Mouse (Mus musculus) small intestine, adult 2 months (tissue): Measurements from ENCODE around the gene Rfx8. TPM values are rescaled to one million over a fixed set of nuclear protein-coding genes. Genes with fewer than 3 reads are reported as not detected.
"Not testable (repeated sequence)": the region's sequence is repeated elsewhere in the genome, so short reads cannot be mapped to it uniquely, and the experiment has no call there.

Experiments
- H3K27ac ChIP-seq: fragments of 200-500 bp; 2 replicates; pipeline ENCODE4 v1.5.1; 2012; ENCODE audit warnings: low read depth, low read length, control low read depth, inconsistent platforms; ENCODE audit not compliant: insufficient read depth
- H3K27me3 ChIP-seq: fragments of 200-500 bp; 2 replicates; pipeline ENCODE4 v1.6.1; 2012; ENCODE audit warnings: mild to moderate bottlenecking, moderate library complexity, low read length, inconsistent platforms; ENCODE audit not compliant: control insufficient read depth, insufficient read depth
- H3K36me3 ChIP-seq: fragments of 200-500 bp; 2 replicates; pipeline ENCODE4 v1.6.1; 2012; ENCODE audit warnings: mild to moderate bottlenecking, low read length, control low read depth, inconsistent platforms; ENCODE audit not compliant: control insufficient read depth, insufficient read depth
- H3K4me1 ChIP-seq: fragments of 200-500 bp; 2 replicates; pipeline ENCODE4 v1.6.1; 2012; ENCODE audit warnings: low read length, inconsistent platforms, mixed read lengths; ENCODE audit not compliant: control insufficient read depth, insufficient read depth, insufficient read length
- H3K4me3 ChIP-seq: fragments of 200-500 bp; 2 replicates; pipeline ENCODE4 v1.5.1; 2012; ENCODE audit warnings: low read depth, mild to moderate bottlenecking, control low read depth, inconsistent platforms, low read length, moderate library complexity
- CTCF ChIP-seq: fragments of 200-500 bp; IDR thresholded peaks from 2 replicates; pipeline ENCODE4 v1.5.1; 2012; ENCODE audit warnings: low read depth, mild to moderate bottlenecking, control low read depth, inconsistent platforms, low read length, moderate library complexity, mixed read lengths; ENCODE audit not compliant: insufficient replicate concordance, insufficient read length; ENCODE audit errors: extremely low read depth
- POLR2A ChIP-seq: fragments of 200-500 bp; IDR thresholded peaks from 2 replicates; pipeline ENCODE4 v1.6.1; 2012; ENCODE audit warnings: low read depth, mild to moderate bottlenecking, control low read depth, inconsistent platforms, low read length, moderate library complexity
- WGBS: fragments of 180-500 bp; shearing (Covaris S2); methylation state at CpG from one replicate; pipeline ENCODE4 v1.1.7; 2018; 5-methylcytosine and 5-hydroxymethylcytosine counted together
- polyA plus RNA-seq: library from polyadenylated mRNA; depleted of rRNA; stranded (reverse); fragments of >200 nt; gene quantifications from 2 replicates; pipeline ENCODE4 v1.2.3, GENCODE M21; 2012

The Rfx8 gene
- polyA plus RNA-seq, 1 experiment: not detected

DNA sequence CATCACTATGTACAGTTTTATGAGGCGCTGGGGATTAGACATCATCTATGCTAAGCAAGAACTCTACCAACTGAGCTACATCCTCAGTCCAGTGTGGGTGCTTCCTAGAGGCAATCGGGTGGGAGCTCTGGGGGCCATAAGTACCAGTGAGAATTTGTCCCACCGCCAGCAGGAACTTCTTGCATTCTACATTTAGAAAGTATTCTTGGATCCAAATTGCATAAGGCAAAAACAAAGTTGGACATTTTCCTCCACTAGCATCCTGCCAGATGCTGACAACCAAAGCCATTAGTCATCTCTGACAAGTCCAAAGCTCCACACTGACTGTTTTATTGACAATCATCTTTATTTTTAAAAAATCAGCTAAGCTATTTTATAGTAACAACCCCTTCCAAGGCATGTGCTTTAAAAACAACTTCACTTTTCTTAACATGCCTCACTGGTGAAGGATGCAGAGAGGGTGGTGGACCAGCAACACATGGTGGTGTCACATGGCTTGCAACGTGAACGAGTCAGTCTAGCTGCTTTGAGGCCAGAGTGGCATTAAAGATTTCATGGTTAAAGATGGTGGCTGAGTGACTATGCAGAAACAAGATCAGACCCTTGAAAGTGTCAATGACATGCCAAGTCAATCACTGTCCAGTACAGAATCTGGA is 44.4 kb downstream of the Rfx8 start:
- no peak overlapping the region for H3K27ac ChIP-seq
- H3K36me3 ChIP-seq: no peaks in the 10 kb centered on the region
- no peak overlapping the region for H3K4me3 ChIP-seq
- no peaks in the 10 kb centered on the region for H3K27me3 ChIP-seq
- TF ChIP-seq POLR2A (no peak), CTCF (no peak)
- H3K4me1 ChIP-seq: no peaks in the 10 kb centered on the region
- 74% methylated on average over 5 of the region's 5 CpGs for WGBS

DNA sequence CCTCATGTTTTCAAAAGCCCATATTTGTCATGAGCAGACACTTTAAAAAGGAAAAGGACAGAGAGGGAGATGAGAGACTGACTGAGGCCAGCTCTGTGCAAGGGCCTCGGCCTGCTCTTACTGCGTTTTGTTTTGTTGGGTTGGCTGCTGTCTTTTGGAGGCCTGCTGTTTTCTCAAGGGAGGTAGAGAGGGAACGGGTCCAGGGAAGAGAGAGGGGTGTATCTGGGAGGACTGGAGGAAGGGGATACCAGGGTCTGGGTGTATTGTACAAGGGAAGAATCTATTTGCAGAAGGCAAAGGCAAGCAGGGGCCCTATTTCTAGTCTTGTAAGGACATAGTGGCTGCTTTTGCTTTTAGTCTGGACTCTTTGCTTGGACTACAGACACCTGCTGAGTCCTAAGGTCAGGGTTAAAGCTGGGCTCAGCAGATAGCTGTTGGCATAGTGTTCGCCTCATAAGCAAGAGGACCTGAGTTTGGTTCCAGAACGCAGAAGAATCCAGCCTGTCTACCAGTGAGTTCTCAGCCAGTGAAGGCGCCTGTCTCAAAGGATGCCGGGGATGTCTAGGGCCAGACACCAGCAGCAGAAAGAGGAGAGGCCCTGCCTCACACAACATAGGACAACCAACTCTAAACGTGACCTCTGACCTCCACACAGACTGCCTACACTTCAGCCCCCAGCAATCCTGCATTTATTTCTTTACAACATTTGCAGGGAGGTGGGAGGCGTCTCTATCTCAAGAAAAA is 48.3 kb downstream of the Rfx8 start:
- Histone ChIP-seq H3K27ac (no peak overlapping the region), H3K4me3 (no peak overlapping the region), H3K27me3 (no peaks in the 10 kb centered on the region), H3K36me3 (no peaks in the 10 kb centered on the region), H3K4me1 (no peaks in the 10 kb centered on the region)
- 81% methylated on average over 9 of the region's 9 CpGs for WGBS
- no peak for TF ChIP-seq CTCF
- TF ChIP-seq POLR2A: no peak

DNA sequence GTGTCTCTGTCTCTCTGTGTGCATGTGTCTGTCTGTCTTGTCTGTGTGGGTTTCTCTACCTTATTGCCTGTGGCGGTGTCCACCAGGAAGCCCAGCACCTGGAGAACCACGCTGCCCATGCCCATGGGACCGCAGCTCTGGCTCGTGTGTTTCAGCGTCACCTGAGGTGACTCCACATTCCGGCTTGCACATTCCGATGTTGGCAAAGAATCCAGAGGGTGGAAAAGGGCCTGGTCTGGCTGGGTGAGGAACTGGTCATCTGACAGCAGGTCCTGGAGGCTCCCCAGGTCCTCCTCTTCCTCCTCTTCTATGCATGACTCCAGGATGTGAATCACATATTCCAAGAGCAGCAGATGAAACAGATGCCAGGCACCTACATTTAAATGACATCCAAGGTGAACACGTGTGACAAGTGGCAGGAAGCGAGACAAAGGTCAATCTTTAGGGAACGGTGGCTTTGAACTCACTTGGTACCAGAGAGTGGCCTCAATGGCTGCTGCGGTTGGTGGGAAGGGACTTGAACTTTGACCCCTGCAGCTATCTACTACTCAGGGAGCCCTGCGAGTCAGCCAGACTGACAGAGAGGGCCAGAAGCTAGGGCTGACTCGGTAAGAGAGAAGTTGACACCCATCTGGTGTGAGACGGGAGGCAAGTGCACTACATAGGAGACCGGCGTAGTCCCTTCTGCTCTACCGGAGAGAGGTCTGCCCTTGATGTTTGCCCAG is 50.4 kb downstream of the Rfx8 start:
- H3K36me3 ChIP-seq: no peaks in the 10 kb centered on the region
- H3K4me3 ChIP-seq: no peak overlapping the region
- no peaks in the 10 kb centered on the region for H3K27me3 ChIP-seq
- TF ChIP-seq POLR2A (no peak), CTCF (no peak)
- WGBS: 70% methylated on average over 17 of the region's 17 CpGs
- H3K4me1 ChIP-seq: no peaks in the 10 kb centered on the region
- H3K27ac ChIP-seq: no peak overlapping the region

DNA sequence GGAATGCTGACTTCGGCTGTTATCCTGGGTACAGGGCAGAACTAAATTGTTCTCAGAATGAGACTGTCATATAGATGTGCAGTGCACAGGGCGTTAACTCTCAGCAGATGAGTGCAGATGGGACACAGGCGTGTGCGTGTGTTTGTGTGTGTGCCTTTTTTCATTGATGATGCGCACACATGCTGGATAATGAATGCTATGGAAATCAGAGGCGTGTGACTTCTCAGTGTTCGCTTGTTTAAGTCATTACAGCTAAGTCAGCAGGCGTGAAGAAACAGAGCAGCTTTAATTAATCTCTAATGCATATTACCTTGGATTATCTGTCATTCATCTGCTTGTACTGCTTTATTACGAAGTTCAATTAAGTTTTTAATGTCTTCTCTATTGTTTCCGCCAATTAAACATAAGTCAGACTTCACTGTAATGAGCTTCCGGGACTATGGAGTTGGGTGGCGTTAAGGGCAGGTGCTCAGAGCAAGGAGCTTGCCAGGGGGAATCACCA is 54.0 kb downstream of the Rfx8 start:
- Histone ChIP-seq H3K36me3 (no peaks in the 10 kb centered on the region), H3K27me3 (no peaks in the 10 kb centered on the region), H3K27ac (no peak overlapping the region), H3K4me3 (no peak overlapping the region), H3K4me1 (no peaks in the 10 kb centered on the region)
- no peak for TF ChIP-seq CTCF
- TF ChIP-seq POLR2A: no peak
- WGBS: 74% methylated on average over 12 of the region's 12 CpGs

DNA sequence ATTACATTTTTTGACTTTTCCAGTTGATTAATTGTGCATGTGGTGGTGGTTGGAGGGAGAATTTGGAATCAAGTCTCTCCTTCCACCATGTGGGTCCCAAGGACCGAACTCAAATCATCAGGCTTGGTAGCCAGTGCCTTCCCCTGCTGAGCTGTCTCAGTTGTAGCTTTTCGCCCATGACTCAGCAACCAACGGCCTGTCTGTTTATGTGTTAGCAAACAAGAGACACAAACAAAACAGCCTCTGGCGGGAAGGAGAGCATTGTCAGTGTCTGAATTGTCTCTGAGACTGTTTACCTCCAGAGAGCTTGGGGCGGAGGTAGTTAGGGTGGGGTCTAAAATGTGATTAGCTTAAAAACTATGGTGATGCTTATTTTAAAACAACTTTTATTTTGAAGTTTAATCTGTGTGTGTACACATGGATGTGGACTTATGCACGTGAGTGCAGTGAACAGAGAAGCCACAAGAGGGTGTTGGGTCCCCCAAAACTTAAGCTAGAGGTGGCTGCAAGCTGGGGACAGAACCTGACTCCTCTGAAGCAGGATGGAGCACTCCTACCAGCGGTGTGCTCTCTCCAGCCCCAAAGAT is 56.7 kb downstream of the Rfx8 start:
- H3K27me3 ChIP-seq: no peaks in the 10 kb centered on the region
- H3K27ac ChIP-seq: no peak overlapping the region
- TF ChIP-seq CTCF: no peak
- no peak for TF ChIP-seq POLR2A
- no peaks in the 10 kb centered on the region for H3K36me3 ChIP-seq
- H3K4me3 ChIP-seq: no peak overlapping the region
- H3K4me1 ChIP-seq: no peaks in the 10 kb centered on the region
- 82% methylated on average over 7 of the region's 7 CpGs for WGBS

DNA sequence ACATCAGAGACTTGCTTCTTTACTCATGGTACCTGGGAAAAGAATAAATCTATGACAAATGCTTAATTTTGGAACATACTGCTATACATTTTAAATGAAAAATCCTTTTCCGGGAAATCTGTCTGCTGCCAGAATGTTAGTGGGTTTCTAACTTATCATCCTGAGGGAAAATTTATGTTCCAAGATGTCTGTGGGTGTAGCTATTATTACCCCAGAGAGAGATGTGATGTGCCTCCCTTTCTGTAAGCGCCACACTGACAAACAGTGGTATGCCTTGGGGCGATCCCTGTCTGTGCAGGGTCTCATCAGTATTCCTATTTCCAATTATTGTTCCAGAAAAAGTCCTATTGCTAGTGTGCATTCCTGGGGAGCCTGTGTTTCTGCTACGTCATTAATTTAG is 57.7 kb downstream of the Rfx8 start:
- Histone ChIP-seq H3K27ac (no peak overlapping the region), H3K27me3 (no peaks in the 10 kb centered on the region), H3K4me1 (no peaks in the 10 kb centered on the region), H3K4me3 (no peak overlapping the region), H3K36me3 (no peaks in the 10 kb centered on the region)
- WGBS: 95% methylated on average over 4 of the region's 4 CpGs
- TF ChIP-seq POLR2A (no peak), CTCF (no peak)

DNA sequence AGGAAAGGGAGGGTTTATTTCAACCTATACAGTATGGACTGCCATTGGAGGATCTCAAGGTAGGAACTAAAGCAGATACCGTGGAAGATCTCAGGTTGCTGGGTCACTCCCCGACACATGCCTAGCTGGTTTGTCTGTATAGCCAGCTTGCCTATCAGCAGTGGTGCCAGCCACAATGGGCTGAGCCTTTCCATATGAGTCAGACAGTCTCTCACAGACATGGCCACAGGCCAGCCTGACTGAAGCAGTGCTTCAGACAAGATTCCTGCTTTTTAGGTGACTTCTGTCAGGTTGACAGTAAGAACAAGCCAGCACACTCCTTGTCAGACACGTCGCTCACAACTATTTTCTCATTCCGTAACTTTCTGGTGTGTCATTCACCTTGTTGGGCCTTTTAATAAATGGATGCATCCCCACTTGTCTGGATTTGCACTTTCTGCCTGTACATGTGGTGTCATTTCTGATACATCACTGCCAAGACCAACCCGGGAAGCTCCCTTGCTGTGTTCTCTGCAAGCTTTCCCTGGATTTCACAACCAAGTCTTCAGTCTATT is 63.7 kb downstream of the Rfx8 start:
- Histone ChIP-seq H3K27me3 (peaks cover 11% of the 10 kb centered on the region; the same call in 1 of the 2 replicates), H3K4me1 (no peaks in the 10 kb centered on the region), H3K36me3 (no peaks in the 10 kb centered on the region), H3K27ac (no peak overlapping the region), H3K4me3 (no peak overlapping the region)
- 81% methylated on average over 6 of the region's 6 CpGs for WGBS
- no peak for TF ChIP-seq CTCF
- TF ChIP-seq POLR2A: no peak

DNA sequence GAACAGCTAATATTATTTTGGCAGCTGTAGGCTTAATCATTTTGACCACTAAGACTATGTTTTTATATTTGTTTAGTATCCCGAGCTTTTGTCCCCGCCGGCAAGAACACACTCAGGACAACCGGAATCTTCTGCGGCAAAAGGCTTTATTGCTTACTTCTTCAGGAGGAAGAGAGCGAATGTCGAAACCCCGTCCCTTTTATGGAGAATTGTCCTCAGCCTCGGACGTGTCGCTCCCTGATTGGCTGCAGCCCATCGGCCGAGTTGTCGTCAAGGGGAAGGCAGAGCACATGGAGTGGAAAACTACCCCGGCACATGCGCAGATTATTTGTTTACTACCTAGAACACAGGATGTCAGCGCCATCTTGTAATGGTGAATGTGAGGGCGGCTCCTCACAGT is 65.9 kb downstream of the Rfx8 start:
- H3K27me3 ChIP-seq: peaks cover 29% of the 10 kb centered on the region
- not testable (repeated sequence) for H3K27ac ChIP-seq, H3K4me1 ChIP-seq, H3K36me3 ChIP-seq, H3K4me3 ChIP-seq
- 90% methylated on average over 18 of the region's 18 CpGs for WGBS
